8 mouse cellular contexts compared by ENCODE assay signal in genomic region chr11:68387441-68387760, GRCm38 (mm10). TPM values are rescaled to one million over a fixed set of nuclear protein-coding genes. Genes with fewer than 3 reads are reported as not detected.
DNase-seq lines count a peak whose midpoint lies in the region; ATAC-seq and TF ChIP-seq lines count a peak whose summit lies in the region.

No protein-coding gene starts in this region.

- peak overlapping the region; percentile 70 for H3K9ac ChIP-seq in embryonic facial prominence, embryonic 12.5 days
- peak overlapping the region; percentile 56; the same call in 1 of the 2 replicates for H3K9ac ChIP-seq in hindbrain, postnatal 0 days (replicated peaks; ENCODE audit: low read length)
- peak overlapping the region; percentile 70; the same call in 1 of the 2 replicates for H3K9ac ChIP-seq in midbrain, embryonic 16.5 days (ENCODE audit: low read depth, low read length)

- no peak overlapping the region for H3K27ac ChIP-seq in layer of hippocampus, adult 2 months
- 0 out of 2 replicates have a peak overlapping the region, but pooled peaks have one; percentile 70 for H3K27ac ChIP-seq in embryonic facial prominence, embryonic 12.5 days
- peak overlapping the region; percentile 68; the same call in 1 of the 2 replicates for H3K27ac ChIP-seq in hindbrain, postnatal 0 days
- peak overlapping the region; percentile 53; the same call in 1 of the 2 replicates for H3K27ac ChIP-seq in midbrain, embryonic 16.5 days (ENCODE audit: low read length)

- no peak for DNase-seq in layer of hippocampus, adult 2 months (ENCODE audit: low spot score in 2 of 2)
- no peak for DNase-seq in layer of hippocampus, postnatal 36 days
- no peak for DNase-seq in hindbrain, postnatal 0 days (ENCODE audit: low spot score)
- DNase-seq in frontal cortex, postnatal 36 days (ENCODE audit: low spot score in 2 of 2), result no peak
- no peak for DNase-seq in MN1 (ENCODE audit: low spot score)
- no peak for DNase-seq in cerebellum, adult 9-11 months

- peak overlapping the region; percentile 86 for H3K4me2 ChIP-seq in embryonic facial prominence, embryonic 12.5 days (replicated peaks)
- H3K4me2 ChIP-seq in hindbrain, postnatal 0 days (ENCODE audit: low read depth, low read length), result peak overlapping the region; percentile 78
- peak overlapping the region; percentile 93 for H3K4me2 ChIP-seq in midbrain, embryonic 16.5 days (ENCODE audit: low read length)

- peak overlapping the region; percentile 63 for H3K4me3 ChIP-seq in layer of hippocampus, adult 2 months
- peak overlapping the region; percentile 69 for H3K4me3 ChIP-seq in embryonic facial prominence, embryonic 12.5 days
- peak overlapping the region; percentile 63 for H3K4me3 ChIP-seq in hindbrain, postnatal 0 days (ENCODE audit: low read length)
- peak overlapping the region; percentile 61 for H3K4me3 ChIP-seq in midbrain, embryonic 16.5 days (ENCODE audit: low read depth, low read length)

- peaks cover 35% of the 10 kb centered on the region for H3K4me1 ChIP-seq in embryonic facial prominence, embryonic 12.5 days
- H3K4me1 ChIP-seq in hindbrain, postnatal 0 days (ENCODE audit: insufficient read depth, low read length), result peaks cover 9% of the 10 kb centered on the region
- H3K4me1 ChIP-seq in midbrain, embryonic 16.5 days (ENCODE audit: control insufficient read depth, insufficient read depth, low read length), result peaks cover 31% of the 10 kb centered on the region

- no peak for ATAC-seq in embryonic facial prominence, embryonic 12.5 days (ENCODE audit: insufficient number of reproducible peaks, insufficient read depth, low FRiP score, low TSS enrichment)
- ATAC-seq in hindbrain, postnatal 0 days, result no peak
- ATAC-seq in midbrain, embryonic 16.5 days, result no peak

- H3K36me3 ChIP-seq in embryonic facial prominence, embryonic 12.5 days, result no peaks in the 10 kb centered on the region
- H3K36me3 ChIP-seq in hindbrain, postnatal 0 days (ENCODE audit: insufficient read depth, low read length), result no peaks in the 10 kb centered on the region
- no peaks in the 10 kb centered on the region for H3K36me3 ChIP-seq in midbrain, embryonic 16.5 days (ENCODE audit: control insufficient read depth, insufficient read depth, low read length)

- TF ChIP-seq CTCF in layer of hippocampus, adult 2 months (conservative IDR thresholded peaks at IDR 0.05), result no peak
- TF ChIP-seq CTCF in hindbrain, postnatal 0 days (IDR thresholded peaks at IDR 0.05; ENCODE audit: low read depth), result no peak

- H3K9me3 ChIP-seq in embryonic facial prominence, embryonic 12.5 days, result no peaks in the 10 kb centered on the region
- H3K9me3 ChIP-seq in hindbrain, postnatal 0 days (ENCODE audit: low read length), result no peaks in the 10 kb centered on the region
- no peaks in the 10 kb centered on the region for H3K9me3 ChIP-seq in midbrain, embryonic 16.5 days (replicated peaks; ENCODE audit: control insufficient read depth, low read length, poor library complexity, severe bottlenecking)

- WGBS in embryonic facial prominence, embryonic 12.5 days, result 13% methylated on average over 4 of the region's 4 CpGs
- WGBS in hindbrain, postnatal 0 days, result 20% methylated on average over 4 of the region's 4 CpGs
- 24% methylated on average over 4 of the region's 4 CpGs for WGBS in midbrain, embryonic 16.5 days

- peaks cover 89% of the 10 kb centered on the region for H3K27me3 ChIP-seq in embryonic facial prominence, embryonic 12.5 days
- H3K27me3 ChIP-seq in hindbrain, postnatal 0 days (ENCODE audit: insufficient read depth, low read length), result peaks cover 34% of the 10 kb centered on the region
- peaks cover 51% of the 10 kb centered on the region for H3K27me3 ChIP-seq in midbrain, embryonic 16.5 days (ENCODE audit: control insufficient read depth, insufficient read depth, low read depth, low read length)

RNA-seq across cellular contexts. Expression of gene Ntn1, which starts 13.2 kb away (rescaled TPM):
- 1 to 10 TPM; 5.9 to 7.2 TPM for total RNA-seq in layer of hippocampus, adult 2 months (2021)
- 1 to 10 TPM; 6.2 to 7.3 TPM for total RNA-seq in layer of hippocampus, postnatal 36 days (2021)
- polyA plus RNA-seq in embryonic facial prominence, embryonic 12.5 days (2016; fragmentation: Nextera tagmentation; extraction: Ambion mirVana), result 12.2 and 14.8 TPM in 2 replicates
- total RNA-seq in hindbrain, postnatal 0 days (2014; rRNA removed), result 81.7 and 101 TPM in 2 replicates
- 13.8 and 14.3 TPM in 2 replicates for polyA plus RNA-seq in hindbrain, postnatal 0 days (2015; fragmentation: Nextera tagmentation; extraction: Ambion mirVana)
- polyA plus RNA-seq in midbrain, embryonic 16.5 days (2015; fragmentation: Nextera tagmentation; extraction: Ambion mirVana), result 15.8 and 16.1 TPM in 2 replicates

RNA-seq across cellular contexts. Expression of gene Pik3r5, which starts 44.5 kb away (rescaled TPM):
- 1 to 10 TPM; 1.4 to 1.9 TPM for total RNA-seq in layer of hippocampus, adult 2 months (2021)
- 1 to 10 TPM; 1.2 to 2.8 TPM for total RNA-seq in layer of hippocampus, postnatal 36 days (2021)
- 0.50 and 0.70 TPM in 2 replicates for polyA plus RNA-seq in embryonic facial prominence, embryonic 12.5 days (2016; fragmentation: Nextera tagmentation; extraction: Ambion mirVana)
- 1.4 and 2.5 TPM in 2 replicates for total RNA-seq in hindbrain, postnatal 0 days (2014; rRNA removed)
- 0.34 and 0.65 TPM in 2 replicates for polyA plus RNA-seq in hindbrain, postnatal 0 days (2015; fragmentation: Nextera tagmentation; extraction: Ambion mirVana)
- 0.21 and 0.24 TPM in 2 replicates for polyA plus RNA-seq in midbrain, embryonic 16.5 days (2015; fragmentation: Nextera tagmentation; extraction: Ambion mirVana)
